Mouse (Mus musculus) liver, adult 2 months (tissue): ENCODE data around the gene Abl1.

Experiments
- CTCF ChIP-seq: fragments of 200-500 bp; IDR thresholded peaks from 2 replicates; pipeline ENCODE4 v1.5.1; 2011; ENCODE audit warnings: low read depth, low read length, control low read depth
- POLR2A ChIP-seq: fragments of 200-500 bp; IDR thresholded peaks from 2 replicates; pipeline ENCODE4 v1.6.1; 2011; ENCODE audit warnings: low read length, control low read depth; ENCODE audit not compliant: insufficient read depth; ENCODE audit errors: extremely low read depth

GRCm38 (mm10) chr2:31846692-31847660, 158.8 kb downstream of the Abl1 start:
- TF ChIP-seq POLR2A: no peak
- TF ChIP-seq CTCF: no peak
